Mouse (Mus musculus) neutrophil, adult 65 days (primary cell): ENCODE results near the gene Homer2. TPM values are rescaled to one million over a fixed set of nuclear protein-coding genes. Genes with fewer than 3 reads are reported as not detected.

Experiments
- total RNA-seq: library from RNA; stranded (reverse); gene quantifications from 2 replicates; pipeline ENCODE4 v1.2.4, GENCODE M21; 2023

Gene Homer2
- total RNA-seq = not detected in 2 replicates

DNA sequence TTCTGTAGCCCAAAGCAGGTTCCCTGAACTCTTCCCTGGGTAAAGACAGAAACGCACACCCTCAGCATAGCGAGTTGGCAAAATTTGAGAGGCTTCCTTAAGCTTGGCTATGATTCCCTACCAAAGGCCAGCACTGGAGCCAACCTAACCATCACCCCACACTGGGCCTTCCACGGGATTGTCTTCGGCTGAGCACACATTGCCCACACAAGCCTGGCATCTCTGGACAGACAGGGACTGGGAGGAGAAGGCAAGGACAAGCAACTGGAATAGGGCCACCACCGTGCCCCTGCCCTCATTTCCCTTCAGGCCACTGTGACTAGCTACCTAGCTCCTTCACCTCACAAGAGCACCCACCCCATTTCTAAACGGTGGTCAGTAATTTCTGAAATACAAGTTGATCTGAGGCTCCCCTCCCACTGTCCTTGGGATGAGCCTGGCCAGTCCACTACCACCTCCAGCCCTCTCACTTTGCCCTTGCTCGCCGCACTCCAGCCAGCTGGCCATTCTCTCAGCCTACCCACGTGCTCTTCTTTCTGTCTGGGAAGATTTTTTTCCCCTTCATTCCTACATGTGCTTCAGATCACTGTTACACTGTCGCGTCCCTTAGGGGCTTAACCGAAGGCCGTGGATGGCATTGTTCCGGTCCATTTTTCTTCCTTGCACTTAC is at the start of gene Homer2:
Gene Homer2 (minus strand): TSS at position 57 of the 670 bp plus-strand sequence.

DNA sequence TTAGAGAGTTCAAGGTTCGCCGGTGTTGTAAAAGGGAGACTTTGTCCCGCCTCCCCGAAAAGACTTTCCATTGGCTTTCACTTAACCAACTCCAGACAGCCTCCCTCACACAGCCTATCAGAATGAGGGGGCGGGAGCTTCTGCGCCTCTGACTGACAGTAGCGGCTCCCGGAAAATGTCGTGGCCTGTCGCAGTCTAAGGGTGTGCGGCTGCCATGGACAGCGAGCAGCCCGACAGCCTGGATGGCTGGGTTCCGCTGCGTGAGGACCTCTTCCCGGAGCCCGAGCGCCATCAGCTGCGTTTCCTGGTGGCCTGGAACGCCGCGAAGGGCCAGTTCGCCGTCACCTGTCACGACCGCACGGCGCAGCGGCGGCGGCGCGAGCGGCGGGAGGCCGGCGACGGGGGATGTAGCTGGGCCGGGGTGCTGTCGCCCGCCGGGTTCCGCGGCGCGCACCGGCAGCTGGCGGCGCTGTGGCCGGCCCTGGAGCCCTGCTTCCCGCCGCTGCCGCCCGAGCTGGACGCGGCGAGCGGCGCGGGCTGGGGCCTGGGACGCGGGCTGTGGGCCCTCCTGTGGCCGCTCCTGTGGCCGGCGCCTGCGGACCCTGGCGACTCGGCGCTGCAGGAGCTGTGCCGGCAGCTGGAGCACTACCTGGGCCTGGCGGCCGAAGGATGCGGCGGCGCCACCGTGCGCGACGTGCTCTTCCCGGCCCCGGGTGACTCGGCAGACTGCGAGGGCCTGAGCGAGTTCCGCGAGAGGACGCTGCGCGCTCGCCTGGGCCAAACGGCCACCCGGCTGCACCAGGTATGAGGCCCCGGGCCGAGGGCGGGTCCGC is 136.0 kb downstream of the Homer2 start, which contains the start of gene Whamm:
Gene Whamm (plus strand): TSS at position 159 of the 833 bp plus-strand sequence.

GRCm38 (mm10) chr7:81566892-81567291 is 140.4 kb downstream of the Homer2 start, which contains the start of gene Fsd2:
Fsd2 (minus strand) TSS chr7:81566944.

Other genes starting within 250 kb of the Homer2 start
- not detected in 2 replicates for gene Ap3b2, start 213.6 kb downstream of the Homer2 start, total RNA-seq
- not detected in 2 replicates for gene BC048679, start 209.2 kb downstream of the Homer2 start, total RNA-seq
- gene Fsd2, start 140.6 kb downstream of the Homer2 start, total RNA-seq = not detected in 2 replicates
- gene Whamm, start 136.3 kb downstream of the Homer2 start, total RNA-seq = 18.1 and 23.5 TPM in 2 replicates
- 59.8 and 63.1 TPM in 2 replicates for gene Ramac, start 55.4 kb upstream of the Homer2 start, total RNA-seq
- gene 3110040N11Rik, start 82.0 kb upstream of the Homer2 start, total RNA-seq = 8.8 and 10.9 TPM in 2 replicates
- gene Btbd1, start 121.9 kb upstream of the Homer2 start, total RNA-seq = 37.0 and 41.4 TPM in 2 replicates
- not detected in 2 replicates for gene Gm10160, start 148.3 kb upstream of the Homer2 start, total RNA-seq
- gene Tm6sf1, start 151.5 kb upstream of the Homer2 start, total RNA-seq = 169 and 195 TPM in 2 replicates
- gene Hdgfl3, start 226.9 kb upstream of the Homer2 start, total RNA-seq = 0.25 TPM in 1 of 2 replicates, not detected in the other